Mouse (Mus musculus) CH12.LX (cell line): Measurements from ENCODE around the gene 3830403N18Rik. TPM values are rescaled to one million over a fixed set of nuclear protein-coding genes. Genes with fewer than 3 reads are reported as not detected.
"Not testable (repeated sequence)": the region's sequence is repeated elsewhere in the genome, so short reads cannot be mapped to it uniquely, and the experiment has no call there.

Experiments used
- DNase-seq: peaks from one replicate; pipeline ENCODE4 v3.0.0-alpha.2; 2013; ENCODE audit errors: extremely low read depth
- H3K27ac ChIP-seq: 2 replicates; pipeline ENCODE4 v1.5.1; 2012; ENCODE audit warnings: low read depth, mild to moderate bottlenecking, control low read depth, moderate library complexity; ENCODE audit not compliant: insufficient read depth
- H3K27me3 ChIP-seq: replicated peaks from 2 replicates; pipeline ENCODE3; 2012; ENCODE audit warnings: inconsistent platforms
- H3K36me3 ChIP-seq, 2 experiments: replicated peaks in 1 of 2; 2 replicates each; pipeline versions ENCODE3 to v1.6.1; 2012; ENCODE audit warnings: inconsistent platforms in 1 of 2, low read length in 1 of 2, mild to moderate bottlenecking in 1 of 2, mixed read lengths in 1 of 2, moderate library complexity in 1 of 2; ENCODE audit not compliant: control insufficient read depth in 1 of 2, insufficient read depth in 1 of 2
- H3K4me1 ChIP-seq, 2 experiments: 2 replicates each; pipeline ENCODE4 v1.6.1; 2012; ENCODE audit warnings: inconsistent platforms in 1 of 2, moderate library complexity in 1 of 2; ENCODE audit not compliant: insufficient read depth in 2 of 2, control insufficient read depth in 1 of 2
- H3K4me2 ChIP-seq: 2 replicates; pipeline ENCODE4 v1.6.1; 2012; ENCODE audit warnings: low read depth, mild to moderate bottlenecking, control low read depth; ENCODE audit not compliant: poor library complexity, insufficient read depth, severe bottlenecking
- H3K4me3 ChIP-seq, 3 experiments: fragments of 150-350 bp in 1 of 3; sonication (generic) in 1 of 3; replicated peaks in 1 of 3; 2 replicates each; pipeline versions ENCODE3 to v1.5.1; 2011 to 2012; ENCODE audit warnings: low read depth in 2 of 3, low read length in 2 of 3, mild to moderate bottlenecking in 2 of 3, moderate library complexity in 2 of 3, control low read depth in 1 of 3, improper control_type of control experiment in 1 of 3, inconsistent platforms in 1 of 3, mixed read lengths in 1 of 3; ENCODE audit not compliant: poor library complexity in 1 of 3
- H3K79me2 ChIP-seq: replicated peaks from 2 replicates; pipeline ENCODE4 v1.6.1; 2012; ENCODE audit warnings: mild to moderate bottlenecking, moderate library complexity; ENCODE audit not compliant: control insufficient read depth, poor library complexity, insufficient read depth, severe bottlenecking; ENCODE audit errors: extremely low read depth
- H3K9ac ChIP-seq: 2 replicates; pipeline ENCODE4 v1.6.1; 2012; ENCODE audit warnings: low read depth, mild to moderate bottlenecking, control low read depth, moderate library complexity; ENCODE audit not compliant: insufficient read depth
- H3K9me3 ChIP-seq: replicated peaks from 2 replicates; pipeline ENCODE3; 2012; ENCODE audit warnings: low read length, inconsistent platforms, mixed read lengths
- CTCF ChIP-seq, 2 experiments: IDR thresholded peaks in 1 of 2; conservative IDR thresholded peaks in 1 of 2; 2 replicates each; pipeline ENCODE4 v1.5.1; 2011 to 2012; ENCODE audit warnings: low read depth in 2 of 2, low read length in 2 of 2, improper control_type of control experiment in 1 of 2, inconsistent platforms in 1 of 2, mild to moderate bottlenecking in 1 of 2, moderate library complexity in 1 of 2
- ELF1 ChIP-seq: IDR thresholded peaks from 2 replicates; pipeline ENCODE4 v1.6.1; 2014; ENCODE audit warnings: low read depth, mild to moderate bottlenecking, inconsistent platforms, low read length, improper control_type of control experiment
- EP300 ChIP-seq: IDR thresholded peaks from 2 replicates; pipeline ENCODE4 v1.6.1; 2011; ENCODE audit warnings: low read length, improper control_type of control experiment
- HCFC1 ChIP-seq: IDR thresholded peaks from 2 replicates; pipeline ENCODE4 v1.6.1; 2012; ENCODE audit warnings: low read depth, mild to moderate bottlenecking, inconsistent platforms, low read length, improper control_type of control experiment
- KAT2A ChIP-seq: IDR thresholded peaks from 2 replicates; pipeline ENCODE4 v1.6.1; 2012; ENCODE audit warnings: low read length, improper control_type of control experiment, inconsistent platforms; ENCODE audit not compliant: insufficient replicate concordance
- MYC ChIP-seq: IDR thresholded peaks from 2 replicates; pipeline ENCODE4 v1.6.1; 2011; ENCODE audit warnings: low read depth, mild to moderate bottlenecking, improper control_type of control experiment, low read length
- NELFE ChIP-seq: IDR thresholded peaks from 2 replicates; pipeline ENCODE4 v1.6.1; 2011; ENCODE audit warnings: low read depth, low read length, improper control_type of control experiment
- NRF1 ChIP-seq: IDR thresholded peaks from 2 replicates; pipeline ENCODE4 v1.6.1; 2014; ENCODE audit warnings: low read depth, mild to moderate bottlenecking, inconsistent platforms, low read length, improper control_type of control experiment, moderate library complexity
- POLR2A ChIP-seq: IDR thresholded peaks from 2 replicates; pipeline ENCODE4 v1.6.1; 2011; ENCODE audit warnings: low read depth, mild to moderate bottlenecking, improper control_type of control experiment, low read length
- SIN3A ChIP-seq: IDR thresholded peaks from 2 replicates; pipeline ENCODE4 v1.6.1; 2012; ENCODE audit warnings: low read length, improper control_type of control experiment, inconsistent platforms
- TBP ChIP-seq: conservative IDR thresholded peaks from 2 replicates; pipeline ENCODE4 v1.6.1; 2011; ENCODE audit warnings: low read depth, low read length, improper control_type of control experiment
- TCF12 ChIP-seq: IDR thresholded peaks from 2 replicates; pipeline ENCODE4 v1.6.1; 2014; ENCODE audit warnings: low read depth, mild to moderate bottlenecking, inconsistent platforms, low read length, improper control_type of control experiment
- UBTF ChIP-seq: IDR thresholded peaks from 2 replicates; pipeline ENCODE4 v1.6.1; 2012; ENCODE audit warnings: low read depth, mild to moderate bottlenecking, inconsistent platforms, low read length, improper control_type of control experiment, moderate library complexity
- dilution Hi-C: fragments of 300-500 bp; cut with MboI; formaldehyde crosslinking; loops from 2 replicates; pipeline ENCODE4 v1.14.3; 2020; ENCODE audit warnings: low sequenced_read_pairs; ENCODE audit not compliant: extremely low pct_unique_long_range_greater_than_20kb, extremely low pct_ligation_motif_present
- in situ Hi-C: fragments of 300-500 bp; cut with MboI; formaldehyde crosslinking; loops from 3 replicates; pipeline ENCODE4 v1.14.3; 2019; ENCODE audit warnings: low sequenced_read_pairs, low pct_ligation_motif_present, low pct_unique_long_range_greater_than_20kb, mixed read lengths
- polyA plus RNA-seq: library from polyadenylated mRNA; unstranded; fragments of >175 nt; gene quantifications from 2 replicates; pipeline ENCODE4 v1.2.1, GENCODE M21; 2012; ENCODE audit warnings: low read depth; ENCODE audit not compliant: insufficient read length
- total RNA-seq, 2 experiments: library from RNA; depleted of rRNA; stranded (reverse); fragments of 300-350 nt in 1 of 2; fragments of >200 nt in 1 of 2; gene quantifications; 2 replicates each; pipeline ENCODE4 v1.2.3; 2012 to 2014

3830403N18Rik gene
- 42.1 and 50.5 TPM in 2 replicates for total RNA-seq (2012; rRNA removed)
- 215 and 257 TPM in 2 replicates for total RNA-seq (2014; rRNA removed)
- polyA plus RNA-seq = 106 and 121 TPM in 2 replicates

DNA sequence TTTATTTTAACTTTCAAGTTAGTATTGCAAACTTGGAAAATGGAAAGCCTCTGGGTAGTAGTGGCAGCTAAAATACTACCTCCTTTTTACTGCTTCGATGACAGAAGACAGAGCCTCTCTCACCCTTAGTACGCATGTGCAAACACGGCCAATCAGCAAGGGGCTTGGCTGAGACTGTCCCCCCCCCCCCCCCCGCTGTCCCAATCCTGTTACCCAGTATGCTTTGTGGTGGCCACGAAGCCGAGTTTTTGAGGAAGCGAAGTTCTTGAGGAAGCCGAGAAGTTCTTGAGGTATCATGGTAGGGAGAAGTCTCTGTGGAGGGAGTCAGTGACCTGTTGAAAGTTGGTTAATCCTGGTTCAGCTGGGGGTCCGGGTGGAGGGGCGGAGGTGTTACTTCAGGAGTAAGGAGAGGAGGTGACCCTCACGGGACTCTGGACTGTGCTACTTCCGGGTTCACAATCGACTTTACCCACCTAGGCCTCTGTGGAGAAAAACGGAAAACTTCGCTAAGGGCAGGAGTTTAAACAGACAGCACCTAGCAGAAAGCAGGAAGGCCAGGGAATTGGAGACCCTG is at the start of gene 3830403N18Rik:
Gene 3830403N18Rik (plus strand): TSS at position 237 of the 574 bp plus-strand sequence.
- H3K79me2 ChIP-seq, H3K36me3 ChIP-seq, H3K27me3 ChIP-seq, in situ Hi-C loops, H3K9me3 ChIP-seq, dilution Hi-C loops, H3K27ac ChIP-seq, H3K4me1 ChIP-seq, H3K4me2 ChIP-seq: not testable (repeated sequence)
- H3K4me3 ChIP-seq = peak within 1 kb of the TSS; percentile 36 to 62 (median 50)
- TF ChIP-seq SIN3A = 0 out of 2 replicates have a peak, but pooled peaks have one; percentile 31
- TF ChIP-seq HCFC1 = peak; percentile 53
- 0 out of 2 replicates have a peak, but pooled peaks have one; percentile 31 for TF ChIP-seq TCF12
- TF ChIP-seq POLR2A = peak; percentile 38; the same call in 1 of the 2 replicates
- peak; percentile 40; the same call in 1 of the 2 replicates for TF ChIP-seq NELFE
- TF ChIP-seq NRF1 = peak; percentile 57
- TF ChIP-seq ELF1 = peak; percentile 66; the same call in 1 of the 2 replicates
- DNase-seq = peak; percentile 61
- peak within 1 kb of the TSS; percentile 66 for H3K9ac ChIP-seq

DNA sequence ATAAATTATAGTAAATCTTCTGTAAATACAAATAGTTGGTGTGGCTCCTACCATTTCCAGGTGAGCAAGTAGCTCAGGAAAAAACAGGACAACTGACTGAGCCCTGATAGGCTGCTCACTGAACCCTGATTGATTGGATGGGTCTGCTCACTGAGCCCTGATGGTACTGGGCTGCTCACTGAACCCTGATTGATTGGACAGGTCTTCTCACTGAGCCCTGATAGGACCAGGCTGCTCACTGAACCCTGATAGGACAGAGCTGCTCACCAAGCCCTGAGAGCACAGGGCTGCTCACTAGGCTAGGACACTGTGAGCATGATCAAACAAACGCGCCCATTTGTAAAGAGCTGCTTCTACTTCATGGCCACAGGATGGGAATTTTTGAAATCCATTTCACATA is 15.0 kb downstream of the 3830403N18Rik start:
- Histone ChIP-seq H3K9me3 (no peaks in the 10 kb centered on the region), H3K27me3 (no peaks in the 10 kb centered on the region), H3K4me2 (no peak overlapping the region), H3K9ac (no peak overlapping the region), H3K27ac (no peak overlapping the region), H3K4me1 (no peaks in the 10 kb centered on the region), H3K36me3 (peaks cover 7% of the 10 kb centered on the region in 2 experiments), H3K4me3 (no peak overlapping the region), H3K79me2 (no peaks in the 10 kb centered on the region)
- no peak for DNase-seq
- dilution Hi-C loops (no loop called here), in situ Hi-C loops (no loop called here)
- TF ChIP-seq MYC (no peak), KAT2A (no peak), EP300 (no peak), CTCF (conservative IDR thresholded peaks at IDR 0.05 in 1 of 2, IDR thresholded peaks at IDR 0.05 in 1 of 2; ENCODE audit: low read depth in 2 of 2, low read length in 2 of 2) (no peak), UBTF (no peak), TBP (no peak)
- TF ChIP-seq, all 38 proteins: peak for 0

DNA sequence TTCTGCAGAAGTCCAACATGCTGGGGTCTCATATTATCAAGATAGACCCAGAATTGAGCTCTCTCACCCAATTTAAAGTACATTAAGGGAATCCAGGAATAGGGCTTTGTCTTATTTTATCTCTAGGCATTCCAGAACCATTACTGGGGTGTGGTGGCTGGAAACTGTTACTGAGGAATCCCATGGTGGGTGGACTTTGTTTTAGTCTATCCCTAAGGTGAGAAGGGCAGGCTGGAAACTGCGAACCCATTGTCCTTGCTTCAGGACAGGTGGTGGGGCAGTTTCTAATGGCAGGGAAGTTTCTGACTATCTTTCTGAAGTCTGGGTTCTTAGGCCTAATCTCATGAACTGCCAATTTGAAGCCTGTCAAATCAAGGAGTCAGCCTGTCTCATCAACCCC is 50.1 kb downstream of the 3830403N18Rik start:
- H3K27me3 ChIP-seq, H3K27ac ChIP-seq, H3K79me2 ChIP-seq, H3K4me3 ChIP-seq, DNase-seq, H3K9ac ChIP-seq, H3K4me2 ChIP-seq, H3K9me3 ChIP-seq, H3K4me1 ChIP-seq, H3K36me3 ChIP-seq, dilution Hi-C loops, in situ Hi-C loops: not testable (repeated sequence)

Other genes with a start within 250 kb of the 3830403N18Rik start
- 0.85 and 1.4 TPM in 2 replicates for gene Gm773, start 76.3 kb downstream of the 3830403N18Rik start, total RNA-seq (2012; rRNA removed)
- 0.50 and 1.3 TPM in 2 replicates for gene Gm773, start 76.3 kb downstream of the 3830403N18Rik start, total RNA-seq (2014; rRNA removed)
- 0.44 and 0.49 TPM in 2 replicates for gene Gm773, start 76.3 kb downstream of the 3830403N18Rik start, polyA plus RNA-seq
- 1.2 and 1.3 TPM in 2 replicates for gene Zfp449, start 209.8 kb downstream of the 3830403N18Rik start, total RNA-seq (2012; rRNA removed)
- 2.2 TPM in 2 replicates for gene Zfp449, start 209.8 kb downstream of the 3830403N18Rik start, total RNA-seq (2014; rRNA removed)
- 1.3 TPM in 2 replicates for gene Zfp449, start 209.8 kb downstream of the 3830403N18Rik start, polyA plus RNA-seq
- gene Smim10l2a, start 238.0 kb downstream of the 3830403N18Rik start, total RNA-seq (2012; rRNA removed) = 0.76 TPM in 2 replicates
- gene Smim10l2a, start 238.0 kb downstream of the 3830403N18Rik start, total RNA-seq (2014; rRNA removed) = 1.7 and 2.8 TPM in 2 replicates
- gene Smim10l2a, start 238.0 kb downstream of the 3830403N18Rik start, polyA plus RNA-seq = 0.97 and 1.1 TPM in 2 replicates